Mouse (Mus musculus) embryonic facial prominence, embryonic 13.5 days (tissue): ENCODE measurements around the gene Adra1b. TPM values are rescaled to one million over a fixed set of nuclear protein-coding genes. Genes with fewer than 3 reads are reported as not detected.

ENCODE experiments used
- ATAC-seq: fragments of 200-750 bp; cut with Nextera tagmentation; 2 replicates; pipeline ENCODE4 v1.8.0; 2017; ENCODE audit warnings: low read depth; ENCODE audit not compliant: insufficient number of reproducible peaks, insufficient read depth, low FRiP score, low TSS enrichment
- H3K27ac ChIP-seq: fragments of 300-500 bp; sonication (generic); 2 replicates; pipeline ENCODE4 v1.5.1; 2015; ENCODE audit warnings: moderate library complexity, mild to moderate bottlenecking, inconsistent platforms
- H3K27me3 ChIP-seq: fragments of 300-500 bp; sonication (generic); 2 replicates; pipeline ENCODE4 v1.6.1; 2015; ENCODE audit warnings: mild to moderate bottlenecking, inconsistent platforms
- H3K36me3 ChIP-seq: fragments of 300-500 bp; sonication (generic); 2 replicates; pipeline ENCODE4 v1.6.1; 2015; ENCODE audit warnings: mild to moderate bottlenecking, inconsistent platforms
- H3K4me1 ChIP-seq: fragments of 300-500 bp; sonication (generic); 2 replicates; pipeline ENCODE4 v1.6.1; 2015; ENCODE audit warnings: inconsistent platforms
- H3K4me2 ChIP-seq: fragments of 300-500 bp; sonication (generic); 2 replicates; pipeline ENCODE4 v1.6.1; 2015; ENCODE audit warnings: moderate library complexity, mild to moderate bottlenecking, inconsistent platforms
- H3K4me3 ChIP-seq: fragments of 300-500 bp; sonication (generic); 2 replicates; pipeline ENCODE4 v1.5.1; 2015; ENCODE audit warnings: mild to moderate bottlenecking, inconsistent platforms
- H3K9ac ChIP-seq: fragments of 300-500 bp; sonication (generic); 2 replicates; pipeline ENCODE4 v1.6.1; 2015; ENCODE audit warnings: mild to moderate bottlenecking, inconsistent platforms
- H3K9me3 ChIP-seq: fragments of 300-500 bp; sonication (generic); 2 replicates; pipeline ENCODE4 v1.6.1; 2016; ENCODE audit warnings: inconsistent platforms
- WGBS: fragments of 180-500 bp; shearing (Covaris S2); methylation state at CpG from one replicate; pipeline ENCODE4 v1.1.7; 2015; ENCODE audit warnings: mixed read lengths; 5-methylcytosine and 5-hydroxymethylcytosine counted together
- polyA plus RNA-seq: library from polyadenylated mRNA; unstranded; fragments of >200 nt; fragmentation: Nextera tagmentation; extraction: Ambion mirVana; gene quantifications from 2 replicates; pipeline ENCODE4 v1.2.1, GENCODE M21; 2015

Gene Adra1b
- 1.3 and 1.7 TPM in 2 replicates for polyA plus RNA-seq

- H3K4me1 ChIP-seq = no peaks in the 10 kb centered on the region
- no peaks in the 10 kb centered on the region for H3K9me3 ChIP-seq
- no peak for ATAC-seq
- H3K27ac ChIP-seq = no peak within 1 kb of the TSS
- H3K4me2 ChIP-seq = no peak within 1 kb of the TSS
- no peak within 1 kb of the TSS for H3K4me3 ChIP-seq
- WGBS = 79% methylated on average over 6 of the region's 6 CpGs
- no peak within 1 kb of the TSS for H3K9ac ChIP-seq
- H3K36me3 ChIP-seq = no peaks in the 10 kb centered on the region
- no peaks in the 10 kb centered on the region for H3K27me3 ChIP-seq
Measured at GRCm38 (mm10) chr11:43901051-43901654, at the start of gene Adra1b. Gene Adra1b, minus strand, starts transcription at chr11:43901210.

GRCm38 (mm10) chr11:43950274-43950673 is 49.3 kb upstream of the Adra1b start:
- H3K9ac ChIP-seq = no peak overlapping the region
- ATAC-seq = no peak
- no peaks in the 10 kb centered on the region for H3K4me1 ChIP-seq
- 97% methylated on average over 1 of the region's 1 CpGs for WGBS
- peaks cover 4% of the 10 kb centered on the region; the same call in 1 of the 2 replicates for H3K9me3 ChIP-seq
- H3K36me3 ChIP-seq = no peaks in the 10 kb centered on the region
- H3K27me3 ChIP-seq = no peaks in the 10 kb centered on the region
- no peak overlapping the region for H3K27ac ChIP-seq
- H3K4me3 ChIP-seq = no peak overlapping the region
- H3K4me2 ChIP-seq = no peak overlapping the region

- Histone ChIP-seq H3K4me1 (no peaks in the 10 kb centered on the region), H3K4me3 (no peak overlapping the region), H3K27me3 (no peaks in the 10 kb centered on the region), H3K9ac (no peak overlapping the region), H3K36me3 (no peaks in the 10 kb centered on the region), H3K4me2 (no peak overlapping the region), H3K27ac (no peak overlapping the region), H3K9me3 (no peaks in the 10 kb centered on the region)
- no peak for ATAC-seq
- 72% methylated on average over 2 of the region's 2 CpGs for WGBS
Measured at GRCm38 (mm10) chr11:43943781-43944180, 42.8 kb upstream of the Adra1b start.

- H3K4me2 ChIP-seq = no peak overlapping the region
- no peak overlapping the region for H3K9ac ChIP-seq
- H3K4me1 ChIP-seq = no peaks in the 10 kb centered on the region
- H3K9me3 ChIP-seq = no peaks in the 10 kb centered on the region
- no peak overlapping the region for H3K27ac ChIP-seq
- no peak overlapping the region for H3K4me3 ChIP-seq
- 76% methylated on average over 1 of the region's 1 CpGs for WGBS
- no peaks in the 10 kb centered on the region for H3K36me3 ChIP-seq
- H3K27me3 ChIP-seq = no peaks in the 10 kb centered on the region
- no peak for ATAC-seq
Measured at GRCm38 (mm10) chr11:43943167-43943566, 42.2 kb upstream of the Adra1b start.

- H3K27me3 ChIP-seq = no peaks in the 10 kb centered on the region
- no peak overlapping the region for H3K9ac ChIP-seq
- no peaks in the 10 kb centered on the region for H3K36me3 ChIP-seq
- no peak overlapping the region for H3K4me2 ChIP-seq
- H3K4me3 ChIP-seq = no peak overlapping the region
- WGBS = 89% methylated on average over 6 of the region's 6 CpGs
- no peaks in the 10 kb centered on the region for H3K4me1 ChIP-seq
- H3K27ac ChIP-seq = no peak overlapping the region
- H3K9me3 ChIP-seq = no peaks in the 10 kb centered on the region
- ATAC-seq = no peak
Measured at GRCm38 (mm10) chr11:43940501-43941202, 39.6 kb upstream of the Adra1b start.

GRCm38 (mm10) chr11:43936023-43936422 is 35.0 kb upstream of the Adra1b start:
- H3K27me3 ChIP-seq = no peaks in the 10 kb centered on the region
- no peak overlapping the region for H3K9ac ChIP-seq
- ATAC-seq = no peak
- no peak overlapping the region for H3K4me3 ChIP-seq
- 85% methylated on average over 2 of the region's 2 CpGs for WGBS
- H3K4me1 ChIP-seq = no peaks in the 10 kb centered on the region
- no peaks in the 10 kb centered on the region for H3K9me3 ChIP-seq
- H3K36me3 ChIP-seq = no peaks in the 10 kb centered on the region
- H3K27ac ChIP-seq = no peak overlapping the region
- no peak overlapping the region for H3K4me2 ChIP-seq

- Histone ChIP-seq H3K9me3 (no peaks in the 10 kb centered on the region), H3K4me2 (no peak overlapping the region), H3K36me3 (no peaks in the 10 kb centered on the region), H3K27me3 (no peaks in the 10 kb centered on the region), H3K27ac (no peak overlapping the region), H3K4me3 (no peak overlapping the region), H3K9ac (no peak overlapping the region), H3K4me1 (no peaks in the 10 kb centered on the region)
- WGBS = 72% methylated on average over 6 of the region's 6 CpGs
- ATAC-seq = no peak
Measured at GRCm38 (mm10) chr11:43933480-43933879, 32.5 kb upstream of the Adra1b start.

- 92% methylated on average over 4 of the region's 4 CpGs for WGBS
- Histone ChIP-seq H3K4me3 (no peak overlapping the region), H3K4me2 (no peak overlapping the region), H3K27me3 (no peaks in the 10 kb centered on the region), H3K9ac (no peak overlapping the region), H3K36me3 (no peaks in the 10 kb centered on the region), H3K4me1 (no peaks in the 10 kb centered on the region), H3K9me3 (no peaks in the 10 kb centered on the region), H3K27ac (no peak overlapping the region)
- no peak for ATAC-seq
Measured at GRCm38 (mm10) chr11:43933000-43933399, 32.0 kb upstream of the Adra1b start.

GRCm38 (mm10) chr11:43930191-43930590 is 29.2 kb upstream of the Adra1b start:
- no peaks in the 10 kb centered on the region for H3K4me1 ChIP-seq
- H3K27ac ChIP-seq = no peak overlapping the region
- no peak overlapping the region for H3K4me2 ChIP-seq
- H3K36me3 ChIP-seq = no peaks in the 10 kb centered on the region
- 92% methylated on average over 2 of the region's 2 CpGs for WGBS
- H3K9ac ChIP-seq = no peak overlapping the region
- no peaks in the 10 kb centered on the region for H3K9me3 ChIP-seq
- H3K27me3 ChIP-seq = peaks cover 5% of the 10 kb centered on the region; the same call in 1 of the 2 replicates
- ATAC-seq = no peak
- H3K4me3 ChIP-seq = no peak overlapping the region

GRCm38 (mm10) chr11:43929706-43930105 is 28.7 kb upstream of the Adra1b start:
- H3K9ac ChIP-seq = no peak overlapping the region
- H3K36me3 ChIP-seq = no peaks in the 10 kb centered on the region
- no peak for ATAC-seq
- WGBS = 78% methylated on average over 5 of the region's 5 CpGs
- no peak overlapping the region for H3K27ac ChIP-seq
- H3K27me3 ChIP-seq = peaks cover 5% of the 10 kb centered on the region; the same call in 1 of the 2 replicates
- H3K4me3 ChIP-seq = no peak overlapping the region
- H3K4me2 ChIP-seq = no peak overlapping the region
- no peaks in the 10 kb centered on the region for H3K9me3 ChIP-seq
- no peaks in the 10 kb centered on the region for H3K4me1 ChIP-seq

GRCm38 (mm10) chr11:43929178-43929577 is 28.2 kb upstream of the Adra1b start:
- 59% methylated on average over 5 of the region's 5 CpGs for WGBS
- no peaks in the 10 kb centered on the region for H3K9me3 ChIP-seq
- H3K27me3 ChIP-seq = peaks cover 5% of the 10 kb centered on the region; the same call in 1 of the 2 replicates
- no peak overlapping the region for H3K4me2 ChIP-seq
- no peaks in the 10 kb centered on the region for H3K36me3 ChIP-seq
- H3K9ac ChIP-seq = no peak overlapping the region
- H3K4me1 ChIP-seq = no peaks in the 10 kb centered on the region
- H3K4me3 ChIP-seq = no peak overlapping the region
- ATAC-seq = no peak
- H3K27ac ChIP-seq = no peak overlapping the region
